Mouse (Mus musculus) thymus, postnatal 0 days (tissue): ENCODE data around the gene Gk5. TPM values are rescaled to one million over a fixed set of nuclear protein-coding genes. Genes with fewer than 3 reads are reported as not detected.
"Not testable (repeated sequence)": the region's sequence is repeated elsewhere in the genome, so short reads cannot be mapped to it uniquely, and the experiment has no call there.

Source experiments
- DNase-seq: peaks from one replicate; pipeline ENCODE4 v3.0.0-alpha.2; 2015; ENCODE audit warnings: low spot score
- polyA plus RNA-seq: library from polyadenylated mRNA; unstranded; fragments of >200 nt; fragmentation: Nextera tagmentation; extraction: Ambion mirVana; gene quantifications from 2 replicates; pipeline ENCODE4 v1.2.1, GENCODE M21; 2015

Gk5 gene
- polyA plus RNA-seq, 1 experiment from 2014 or later = 8.0 TPM

GRCm38 (mm10) chr9:96143633-96144032 is 24.5 kb downstream of the Gk5 start:
- no peak for DNase-seq

- no peak for DNase-seq
Observed at GRCm38 (mm10) chr9:96144883-96145282, 25.7 kb downstream of the Gk5 start.

GRCm38 (mm10) chr9:96152801-96153200 is 33.6 kb downstream of the Gk5 start:
- DNase-seq = no peak

- DNase-seq = peak; percentile 48
Observed at GRCm38 (mm10) chr9:96158431-96158830, 39.3 kb downstream of the Gk5 start.

GRCm38 (mm10) chr9:96159047-96159446 is 39.9 kb downstream of the Gk5 start:
- DNase-seq = no peak

- no peak for DNase-seq
Observed at GRCm38 (mm10) chr9:96160767-96161166, 41.6 kb downstream of the Gk5 start.

DNA sequence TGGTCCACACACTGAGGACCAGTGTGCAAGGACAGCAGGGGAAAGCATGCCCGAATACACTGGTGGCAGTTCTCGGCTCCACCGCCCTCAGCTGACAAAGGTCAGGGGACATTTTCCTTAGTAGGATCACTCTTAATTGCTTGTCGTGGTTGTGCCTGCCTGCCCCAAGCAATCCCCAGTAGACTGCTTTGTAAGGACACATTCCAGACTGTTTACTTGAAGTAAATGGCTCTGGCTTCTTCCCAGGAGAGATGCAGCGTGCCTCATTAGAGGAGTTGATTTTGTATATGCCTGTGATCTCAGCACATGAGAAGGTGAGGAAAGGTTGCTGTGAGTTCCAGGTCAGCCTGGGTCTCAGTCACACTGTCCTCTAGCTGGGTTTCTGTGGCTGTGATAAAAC is 43.3 kb downstream of the Gk5 start:
- no peak for DNase-seq

GRCm38 (mm10) chr9:96163443-96163842 is 44.3 kb downstream of the Gk5 start:
- DNase-seq = no peak

GRCm38 (mm10) chr9:96163983-96164382 is 44.8 kb downstream of the Gk5 start:
- DNase-seq = not testable (repeated sequence)

DNA sequence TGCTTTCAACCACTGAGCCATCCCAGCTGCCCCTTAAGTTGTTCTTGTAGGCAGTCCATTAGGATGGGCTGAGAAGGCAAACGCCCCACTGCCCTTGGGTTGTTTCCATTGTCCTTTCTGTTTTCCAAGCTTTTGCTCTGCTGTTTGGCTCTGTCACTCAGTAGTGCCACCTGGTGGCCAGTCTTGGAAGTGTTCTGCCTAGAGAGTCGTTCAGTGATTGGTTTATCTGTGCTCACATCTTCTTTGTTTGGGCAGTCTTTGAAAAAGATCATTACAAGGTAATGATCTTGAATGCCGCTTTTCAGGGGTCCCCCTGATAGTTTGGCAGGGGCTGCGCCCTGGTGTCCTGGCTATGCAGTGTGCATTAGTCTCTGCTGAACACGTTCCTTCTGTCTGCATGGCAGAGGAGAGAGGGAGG is 48.0 kb downstream of the Gk5 start:
- peak; percentile 77 for DNase-seq

DNA sequence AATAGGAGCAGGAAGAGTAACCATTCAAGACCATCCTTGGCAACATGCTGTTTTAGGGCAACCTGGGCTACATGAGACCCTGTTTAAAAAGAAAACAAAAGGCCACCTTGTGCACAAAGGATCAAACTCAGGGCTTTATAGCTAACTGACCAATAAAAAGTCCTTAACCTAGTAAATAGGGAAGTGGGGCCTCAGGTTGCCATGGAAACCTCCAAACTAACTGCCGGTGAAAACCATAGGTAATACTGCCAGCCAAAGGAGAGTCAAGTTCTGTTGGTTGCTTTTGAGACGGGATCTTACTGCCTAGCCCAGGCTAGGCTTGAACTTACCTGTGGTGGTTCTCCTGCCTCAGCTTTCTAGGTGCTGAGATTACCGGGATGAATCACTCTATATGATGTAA is 51.4 kb downstream of the Gk5 start:
- DNase-seq = no peak

DNA sequence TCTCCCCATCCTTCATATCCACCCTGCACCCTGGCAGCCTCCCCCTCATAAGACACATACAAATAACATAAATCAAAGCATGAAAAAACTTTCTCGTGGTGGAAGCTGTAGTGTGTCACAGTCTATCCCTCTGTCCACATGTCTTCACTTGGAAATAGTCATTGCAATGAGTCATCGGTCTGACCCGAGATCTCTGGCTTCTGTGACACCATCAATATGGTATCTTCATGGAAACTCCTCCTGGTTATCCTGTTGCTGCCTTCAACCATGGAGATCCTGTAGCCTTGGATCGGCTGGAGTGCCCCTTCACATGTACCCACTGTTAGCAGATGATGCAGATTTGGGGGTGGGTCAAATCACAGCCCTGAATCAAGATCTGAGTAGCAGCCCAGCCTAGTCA is 65.7 kb downstream of the Gk5 start:
- no peak for DNase-seq

DNA sequence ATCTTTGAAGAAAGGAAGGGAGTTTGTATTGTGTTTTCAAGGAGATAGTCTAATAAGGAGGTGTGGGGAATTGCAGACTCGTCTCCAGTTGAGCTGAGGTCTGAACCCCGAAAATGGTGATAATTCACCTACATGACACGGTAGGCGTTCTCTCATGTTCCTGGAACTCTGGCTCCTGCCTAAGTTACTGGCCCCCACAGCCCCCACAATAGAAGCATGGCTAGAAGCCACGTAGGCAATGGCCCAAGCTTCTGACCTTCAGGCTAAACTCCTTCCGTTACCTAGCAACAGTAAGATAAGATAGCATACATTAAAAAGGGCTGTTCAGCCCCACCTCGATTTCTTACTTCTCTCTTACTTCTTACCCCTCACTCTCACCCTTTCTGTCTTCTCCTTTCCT is 67.5 kb downstream of the Gk5 start:
- no peak for DNase-seq

GRCm38 (mm10) chr9:96195885-96196622 is 76.9 kb downstream of the Gk5 start, which contains the start of gene Tfdp2:
TSS of gene Tfdp2 (plus strand) at chr9:96196275.
- peak; percentile 93 for DNase-seq

- peak; percentile 54 for DNase-seq
Observed at GRCm38 (mm10) chr9:96196636-96197181, 77.5 kb downstream of the Gk5 start.

DNA sequence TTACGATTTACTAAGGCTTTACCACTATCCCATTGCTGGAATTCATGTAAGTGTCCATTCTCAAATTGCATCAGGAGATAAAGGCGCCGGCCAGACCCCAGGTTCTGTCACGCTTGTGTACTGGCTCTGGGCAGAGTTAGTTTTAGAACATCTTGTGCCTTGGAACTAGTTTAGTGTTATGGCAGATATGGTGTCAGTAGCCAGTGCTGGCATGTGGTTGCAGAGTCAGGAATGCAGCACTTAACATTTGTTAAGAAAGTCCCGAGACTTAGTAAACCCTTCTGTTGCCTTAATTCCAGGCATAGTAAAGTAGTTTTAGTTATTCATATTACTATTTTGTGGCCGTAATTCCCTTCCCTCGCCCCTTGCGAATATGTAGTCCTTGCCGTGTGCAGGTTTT is 78.6 kb downstream of the Gk5 start:
- DNase-seq = no peak

- no peak for DNase-seq
Observed at GRCm38 (mm10) chr9:96203663-96204062, 84.5 kb downstream of the Gk5 start.

DNA sequence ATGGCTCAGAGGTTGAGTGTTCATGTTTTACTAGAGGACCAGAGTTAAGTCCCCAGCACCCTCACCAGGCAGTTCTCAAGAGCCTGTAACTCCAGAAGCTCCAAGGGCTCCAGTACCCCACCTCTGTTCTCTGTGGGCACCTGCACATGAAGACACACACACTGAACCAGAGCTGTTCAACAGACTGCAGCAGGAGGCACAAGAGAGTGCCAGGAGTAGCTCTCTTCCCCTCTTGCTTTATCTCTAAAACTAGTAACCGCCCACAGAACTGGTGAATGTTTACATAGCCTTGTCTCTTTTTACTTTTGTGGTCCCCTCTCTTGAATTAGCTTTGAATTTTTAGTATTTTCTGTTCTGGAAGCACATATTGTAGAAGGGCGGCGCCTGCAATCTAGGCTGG is 88.3 kb downstream of the Gk5 start:
- DNase-seq = no peak

- DNase-seq = no peak
Observed at GRCm38 (mm10) chr9:96213036-96213645, 94.0 kb downstream of the Gk5 start.

DNA sequence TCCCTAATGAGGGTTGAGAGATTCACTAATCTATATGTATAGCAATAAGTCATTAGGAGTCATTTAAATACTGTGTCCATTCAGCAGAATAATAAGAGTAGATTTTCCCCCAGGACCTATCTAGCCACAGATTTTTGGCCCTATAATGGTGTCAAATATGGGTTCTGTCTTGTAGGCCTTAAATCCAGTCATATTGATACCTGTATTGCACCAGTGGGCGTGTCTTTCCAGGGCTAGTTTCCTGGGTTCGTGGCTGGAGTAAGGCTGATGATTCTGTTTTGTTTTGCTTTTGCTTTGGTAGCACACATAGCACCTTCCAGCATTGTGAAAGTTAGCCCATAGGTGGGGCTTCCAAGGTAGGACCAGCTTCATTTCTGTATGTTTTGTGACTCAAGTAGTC is 95.0 kb downstream of the Gk5 start:
- DNase-seq = no peak

DNA sequence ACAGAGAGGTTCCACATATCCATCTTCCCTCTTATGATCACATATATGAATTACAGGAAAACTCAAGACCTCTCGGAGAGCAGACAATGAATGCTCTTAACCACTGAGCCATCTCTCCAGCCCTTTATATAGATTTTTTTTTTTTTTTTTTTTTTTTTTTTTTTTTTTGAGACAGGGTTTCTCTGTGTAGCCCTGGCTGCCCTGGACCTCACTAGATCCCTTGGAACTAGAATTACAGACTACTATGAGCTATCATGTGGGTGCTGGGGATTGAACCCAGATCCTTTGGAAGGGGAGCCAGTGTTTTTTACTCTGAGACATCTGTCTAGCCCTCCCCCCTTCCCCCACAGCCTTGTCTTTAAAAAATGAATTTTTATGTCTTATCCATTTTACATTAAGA is 98.1 kb downstream of the Gk5 start:
- DNase-seq = no peak

DNA sequence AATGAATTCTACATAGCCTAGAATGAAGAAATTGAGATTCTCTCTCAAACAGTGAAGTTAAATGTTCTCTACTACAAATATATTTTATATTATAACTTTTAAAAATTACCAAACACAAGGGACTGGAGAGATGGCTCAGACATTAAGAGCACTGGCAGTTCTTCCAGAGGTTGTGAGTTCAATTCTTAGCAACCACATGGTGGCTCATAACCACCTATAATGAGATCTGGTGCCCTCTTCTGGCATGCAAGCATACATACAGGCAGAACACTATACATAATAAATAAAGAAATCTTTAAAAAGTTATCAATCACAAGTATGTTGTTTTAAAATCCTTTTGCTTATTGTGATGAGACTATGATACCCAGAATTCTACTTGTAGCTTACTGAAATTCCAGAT is 98.6 kb downstream of the Gk5 start:
- DNase-seq = no peak
